Mouse (Mus musculus) small intestine, adult 2 months (tissue): ENCODE measurements around the gene Bcas3. TPM values are rescaled to one million over a fixed set of nuclear protein-coding genes. Genes with fewer than 3 reads are reported as not detected.

Experiments used
- H3K27ac ChIP-seq: fragments of 200-500 bp; 2 replicates; pipeline ENCODE4 v1.5.1; 2012; ENCODE audit warnings: low read depth, low read length, control low read depth, inconsistent platforms; ENCODE audit not compliant: insufficient read depth
- H3K27me3 ChIP-seq: fragments of 200-500 bp; 2 replicates; pipeline ENCODE4 v1.6.1; 2012; ENCODE audit warnings: mild to moderate bottlenecking, moderate library complexity, low read length, inconsistent platforms; ENCODE audit not compliant: control insufficient read depth, insufficient read depth
- H3K36me3 ChIP-seq: fragments of 200-500 bp; 2 replicates; pipeline ENCODE4 v1.6.1; 2012; ENCODE audit warnings: mild to moderate bottlenecking, low read length, control low read depth, inconsistent platforms; ENCODE audit not compliant: control insufficient read depth, insufficient read depth
- H3K4me1 ChIP-seq: fragments of 200-500 bp; 2 replicates; pipeline ENCODE4 v1.6.1; 2012; ENCODE audit warnings: low read length, inconsistent platforms, mixed read lengths; ENCODE audit not compliant: control insufficient read depth, insufficient read depth, insufficient read length
- H3K4me3 ChIP-seq: fragments of 200-500 bp; 2 replicates; pipeline ENCODE4 v1.5.1; 2012; ENCODE audit warnings: low read depth, mild to moderate bottlenecking, control low read depth, inconsistent platforms, low read length, moderate library complexity
- CTCF ChIP-seq: fragments of 200-500 bp; IDR thresholded peaks from 2 replicates; pipeline ENCODE4 v1.5.1; 2012; ENCODE audit warnings: low read depth, mild to moderate bottlenecking, control low read depth, inconsistent platforms, low read length, moderate library complexity, mixed read lengths; ENCODE audit not compliant: insufficient replicate concordance, insufficient read length; ENCODE audit errors: extremely low read depth
- POLR2A ChIP-seq: fragments of 200-500 bp; IDR thresholded peaks from 2 replicates; pipeline ENCODE4 v1.6.1; 2012; ENCODE audit warnings: low read depth, mild to moderate bottlenecking, control low read depth, inconsistent platforms, low read length, moderate library complexity
- WGBS: fragments of 180-500 bp; shearing (Covaris S2); methylation state at CpG from one replicate; pipeline ENCODE4 v1.1.7; 2018; 5-methylcytosine and 5-hydroxymethylcytosine counted together
- polyA plus RNA-seq: library from polyadenylated mRNA; depleted of rRNA; stranded (reverse); fragments of >200 nt; gene quantifications from 2 replicates; pipeline ENCODE4 v1.2.3, GENCODE M21; 2012

Bcas3 gene
- polyA plus RNA-seq, 1 experiment = 32.1 TPM

DNA sequence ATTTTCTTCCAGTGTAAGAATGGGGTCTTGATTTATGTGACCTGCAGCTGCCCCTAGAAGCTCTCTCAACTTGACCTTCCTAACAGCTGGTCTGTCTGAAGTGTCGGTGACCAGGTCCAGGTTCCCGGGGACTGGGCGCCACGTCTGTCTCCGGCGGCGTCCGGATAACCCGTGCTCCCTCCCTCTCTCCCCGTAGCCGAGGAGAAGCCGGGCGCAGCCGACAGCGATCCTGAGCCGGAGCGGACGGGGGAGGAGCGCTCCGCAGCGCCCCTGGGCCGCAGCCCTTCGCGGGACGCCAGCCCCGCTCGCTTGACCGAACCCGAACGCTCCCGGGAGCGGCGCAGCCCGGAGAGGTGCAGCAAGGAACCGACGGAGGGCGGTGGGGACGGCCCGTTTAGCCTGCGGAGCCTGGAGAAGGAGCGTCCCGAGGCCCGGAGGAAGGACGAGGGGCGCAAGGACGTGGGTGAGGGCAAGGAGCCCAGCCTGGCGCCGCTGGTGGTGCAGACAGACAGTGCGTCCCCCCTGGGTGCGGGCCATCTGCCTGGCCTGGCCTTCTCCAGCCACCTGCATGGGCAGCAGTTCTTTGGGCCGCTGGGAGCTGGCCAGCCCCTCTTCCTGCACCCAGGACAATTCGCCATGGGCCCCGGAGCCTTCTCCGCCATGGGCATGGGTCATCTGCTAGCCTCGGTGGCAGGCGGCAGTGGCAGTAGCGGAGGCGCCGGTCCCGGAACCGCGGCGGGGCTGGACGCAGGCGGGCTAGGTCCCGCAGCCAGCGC, 484.9 kb downstream of the Bcas3 start:
- Histone ChIP-seq H3K27me3 (peaks cover 88% of the 10 kb centered on the region), H3K4me1 (peaks cover 9% of the 10 kb centered on the region), H3K36me3 (no peaks in the 10 kb centered on the region), H3K4me3 (peak overlapping the region; percentile 54), H3K27ac (peak overlapping the region; percentile 51)
- WGBS = 11% methylated on average over 67 of the region's 67 CpGs
- TF ChIP-seq POLR2A (no peak), CTCF (no peak)

DNA sequence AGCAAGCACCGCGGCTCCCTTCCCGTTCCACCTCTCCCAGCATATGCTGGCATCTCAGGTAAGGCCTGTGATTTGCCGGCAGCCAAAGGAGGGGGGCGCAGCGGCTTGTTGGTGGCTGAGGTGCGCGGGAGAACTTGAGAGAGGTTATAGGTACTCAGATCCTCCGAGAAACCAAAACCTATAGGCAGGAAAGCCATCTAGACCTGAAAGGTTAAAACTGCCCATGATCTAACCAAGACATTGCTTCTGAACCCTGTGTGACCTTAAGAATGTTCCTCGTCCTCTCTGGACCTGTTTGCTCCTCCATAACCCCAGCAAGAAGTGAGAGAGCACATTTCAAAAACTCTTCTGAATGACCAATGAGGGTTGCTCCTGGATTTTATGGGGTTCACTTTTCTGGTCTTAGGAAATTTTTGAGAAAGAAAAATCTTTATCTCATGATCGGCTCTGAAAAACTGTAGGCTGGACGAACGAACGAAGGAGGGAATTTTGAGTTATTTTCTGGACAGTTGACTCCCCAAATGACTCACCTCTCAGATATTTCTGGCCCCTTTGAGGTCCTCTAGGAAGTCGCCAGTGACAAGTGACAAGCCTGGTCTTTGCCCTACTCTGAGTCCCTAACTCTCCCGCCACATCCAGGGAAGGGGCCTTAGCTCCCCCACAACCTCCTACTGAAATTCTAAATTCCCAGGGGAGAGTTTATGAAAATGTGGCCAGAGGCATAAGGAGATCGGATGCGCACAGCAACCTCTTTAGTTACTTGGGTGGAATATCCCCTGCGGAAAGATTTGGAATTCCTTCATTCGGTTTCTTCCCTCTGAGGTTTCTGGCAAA, 485.7 kb downstream of the Bcas3 start:
- Histone ChIP-seq H3K27ac (peak overlapping the region; percentile 51), H3K36me3 (no peaks in the 10 kb centered on the region), H3K4me1 (peaks cover 16% of the 10 kb centered on the region), H3K27me3 (peaks cover 86% of the 10 kb centered on the region), H3K4me3 (peak overlapping the region; percentile 54)
- 46% methylated on average over 20 of the region's 20 CpGs for WGBS
- TF ChIP-seq POLR2A = no peak
- TF ChIP-seq CTCF = no peak

DNA sequence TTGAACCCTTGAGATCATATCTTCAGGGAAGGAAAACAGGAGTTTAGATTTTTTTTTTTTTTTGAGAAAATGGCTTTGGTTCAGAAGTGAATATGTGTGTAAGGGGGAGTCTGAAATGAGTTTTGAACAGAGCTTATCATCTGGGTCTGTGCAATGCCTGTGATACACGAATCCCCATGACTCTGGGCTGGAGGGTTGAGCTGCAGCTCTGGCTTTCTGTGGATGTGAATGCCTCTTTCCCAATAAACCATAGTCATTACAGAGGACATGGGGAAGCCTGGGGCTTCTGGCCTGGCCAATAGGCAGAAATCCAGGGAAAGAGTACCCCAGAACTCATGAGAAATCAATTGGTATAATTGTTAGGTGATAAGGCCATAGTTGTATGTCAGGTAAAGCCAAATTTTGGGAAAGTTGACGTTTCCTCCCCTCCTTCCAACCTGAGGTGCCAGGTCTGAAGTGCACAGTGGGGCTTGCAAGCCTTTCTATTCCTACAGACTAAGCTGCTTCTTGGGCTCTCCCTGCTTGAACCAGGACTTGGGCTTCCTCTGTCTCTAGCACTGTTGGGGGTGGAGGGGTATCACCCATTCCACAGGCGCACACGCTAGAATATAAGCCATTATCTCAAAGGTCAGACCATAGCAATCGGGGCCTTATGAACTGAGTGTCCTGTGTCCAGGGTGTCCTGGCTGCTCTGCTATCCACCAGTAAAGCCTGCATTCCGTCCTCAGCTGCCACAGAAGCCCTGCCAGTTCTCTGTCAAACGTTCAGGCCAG, 486.5 kb downstream of the Bcas3 start:
- no peak for TF ChIP-seq POLR2A
- TF ChIP-seq CTCF = no peak
- 54% methylated on average over 7 of the region's 7 CpGs for WGBS
- no peaks in the 10 kb centered on the region for H3K36me3 ChIP-seq
- peak overlapping the region; percentile 41 for H3K27ac ChIP-seq
- peaks cover 85% of the 10 kb centered on the region for H3K27me3 ChIP-seq
- peaks cover 20% of the 10 kb centered on the region for H3K4me1 ChIP-seq
- H3K4me3 ChIP-seq = peak overlapping the region; percentile 14

DNA sequence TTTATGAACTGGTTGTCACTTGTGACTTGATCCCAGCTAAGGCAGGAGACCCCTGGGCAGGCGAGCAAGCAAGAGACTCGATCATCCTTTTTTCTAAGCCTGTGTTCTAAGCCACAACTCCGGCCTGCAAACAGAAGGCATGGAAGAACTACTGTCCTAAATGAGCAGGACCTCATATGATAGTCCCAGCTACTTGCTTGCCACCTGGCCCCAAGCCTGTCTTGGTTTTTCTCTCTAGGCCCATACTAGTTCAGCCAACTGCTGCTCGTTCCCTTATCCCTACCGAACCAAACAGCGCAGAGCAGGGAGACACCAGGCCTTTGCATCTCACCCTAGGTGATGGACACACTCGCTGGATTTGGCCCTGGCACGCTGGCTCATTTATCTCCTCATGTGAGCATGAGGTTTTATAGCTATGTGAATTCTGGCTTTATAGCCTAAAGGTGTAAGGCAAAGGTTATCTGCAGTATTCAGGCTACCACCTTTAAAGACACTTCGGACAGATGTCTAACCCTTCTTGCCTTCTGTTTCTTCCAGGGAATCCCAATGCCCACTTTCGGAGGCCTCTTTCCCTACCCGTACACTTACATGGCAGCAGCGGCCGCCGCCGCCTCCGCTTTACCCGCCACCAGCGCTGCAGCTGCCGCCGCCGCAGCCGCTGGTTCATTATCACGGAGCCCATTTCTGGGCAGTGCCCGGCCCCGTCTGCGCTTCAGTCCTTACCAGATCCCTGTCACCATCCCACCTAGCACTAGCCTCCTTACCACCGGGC, 487.2 kb downstream of the Bcas3 start:
- 35% methylated on average over 27 of the region's 27 CpGs for WGBS
- no peaks in the 10 kb centered on the region for H3K36me3 ChIP-seq
- TF ChIP-seq POLR2A = no peak
- TF ChIP-seq CTCF = no peak
- peaks cover 81% of the 10 kb centered on the region for H3K27me3 ChIP-seq
- peak overlapping the region; percentile 34 for H3K4me3 ChIP-seq
- H3K4me1 ChIP-seq = peaks cover 20% of the 10 kb centered on the region
- 0 out of 2 replicates have a peak overlapping the region, but pooled peaks have one; percentile 41 for H3K27ac ChIP-seq

DNA sequence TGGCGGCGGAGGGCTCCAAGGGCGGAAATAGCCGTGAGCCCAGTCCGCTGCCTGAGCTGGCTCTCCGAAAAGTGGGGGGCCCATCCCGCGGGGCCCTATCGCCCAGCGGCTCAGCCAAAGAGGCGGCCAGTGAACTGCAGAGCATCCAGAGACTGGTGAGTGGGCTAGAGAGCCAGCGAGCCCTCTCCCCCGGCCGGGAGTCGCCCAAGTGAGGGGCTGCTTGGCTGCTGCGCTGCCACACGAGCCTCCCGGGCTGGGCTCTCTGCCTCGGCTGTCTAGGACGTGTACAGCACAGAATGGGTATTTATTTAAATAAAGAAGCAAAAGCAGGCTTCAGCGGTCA, 487.8 kb downstream of the Bcas3 start:
- TF ChIP-seq CTCF (no peak), POLR2A (no peak)
- Histone ChIP-seq H3K4me3 (peak overlapping the region; percentile 34), H3K4me1 (peaks cover 20% of the 10 kb centered on the region), H3K36me3 (no peaks in the 10 kb centered on the region), H3K27ac (0 out of 2 replicates have a peak overlapping the region, but pooled peaks have one; percentile 9), H3K27me3 (peaks cover 82% of the 10 kb centered on the region)
- WGBS = 28% methylated on average over 21 of the region's 21 CpGs

DNA sequence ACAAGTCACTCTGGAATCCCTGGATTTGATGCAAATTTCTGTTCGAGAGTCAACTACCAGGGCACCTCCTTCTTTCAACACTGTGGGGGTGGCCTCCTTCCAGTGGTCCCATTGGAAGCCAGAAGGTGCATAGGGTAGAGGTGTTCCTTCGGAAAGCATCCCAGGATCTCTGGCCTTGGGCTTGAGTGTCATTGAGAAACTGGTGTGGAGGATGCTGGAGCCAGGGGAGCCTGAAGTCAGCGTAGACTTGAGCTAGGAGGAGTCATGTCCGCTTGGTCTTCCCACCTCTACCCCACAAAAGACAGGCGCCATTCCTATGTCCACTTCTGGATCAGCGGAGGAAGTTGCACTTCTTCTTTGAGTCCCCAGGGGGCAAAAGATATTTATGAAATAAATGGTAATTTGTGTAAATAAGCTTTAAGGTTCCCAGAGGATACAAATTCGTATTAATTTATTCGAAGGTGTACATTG, 488.3 kb downstream of the Bcas3 start:
- WGBS = 42% methylated on average over 8 of the region's 8 CpGs

More for the DNA sequence above, 488.3 kb downstream of the Bcas3 start:
- Histone ChIP-seq H3K4me3 (no peak overlapping the region), H3K27ac (0 out of 2 replicates have a peak overlapping the region, but pooled peaks have one; percentile 20), H3K36me3 (no peaks in the 10 kb centered on the region), H3K27me3 (peaks cover 77% of the 10 kb centered on the region), H3K4me1 (peaks cover 20% of the 10 kb centered on the region)
- TF ChIP-seq CTCF = no peak
- no peak for TF ChIP-seq POLR2A
